ENCODE assay signal across 10 mouse cellular contexts in the genomic region with DNA sequence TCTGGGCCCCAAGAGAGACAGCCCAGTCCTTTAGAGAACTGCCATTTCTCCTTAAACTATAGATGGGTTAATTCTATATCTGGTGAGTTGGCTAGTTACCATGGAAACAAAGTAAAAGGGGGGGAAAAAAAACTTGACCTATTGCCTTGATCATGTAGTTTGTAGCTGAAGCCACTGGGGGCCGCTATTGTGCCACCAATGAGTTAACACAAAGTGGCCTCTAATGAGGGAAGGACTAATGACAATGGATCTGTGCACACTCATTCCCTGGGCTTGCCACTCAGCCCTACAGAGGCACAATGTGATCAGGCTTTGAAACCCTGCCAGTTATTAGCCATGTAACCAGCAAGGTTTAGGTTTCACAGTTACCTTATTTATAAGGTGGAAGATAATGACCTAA. TPM values are rescaled to one million over a fixed set of nuclear protein-coding genes. Genes with fewer than 3 reads are reported as not detected.
DNase-seq lines count a peak whose midpoint lies in the region; ATAC-seq and TF ChIP-seq lines count a peak whose summit lies in the region.
"Had no signal": no experiment of that assay in that cellular context is flagged by ENCODE, and none has a peak within 500 bp of the region (broad histone marks: within the 10 kb centered on the region; RNA-seq: fewer than 3 reads in every experiment).

No protein-coding gene starts in this region.

- peak; percentile 64 for DNase-seq in kidney, adult 2 months
- DNase-seq in ES-CJ7 (ENCODE audit: low read depth, low spot score): peak; percentile 81
- DNase-seq in cerebellum, adult 2 months: peak; percentile 76 to 81
- DNase-seq in layer of hippocampus, postnatal 10 days (ENCODE audit: low spot score in 2 of 2): peak; percentile 83 to 84
- peak; percentile 55 for DNase-seq in thymus, postnatal 0 days (ENCODE audit: low spot score)

- H3K27ac ChIP-seq in kidney, adult 2 months (ENCODE audit: insufficient read depth, low read depth, low read length): no peak overlapping the region
- H3K27ac ChIP-seq in kidney, embryonic 16.5 days (ENCODE audit: low read length): no peak overlapping the region
- H3K27ac ChIP-seq in cerebellum, adult 2 months (ENCODE audit: insufficient read depth, low read length): no peak overlapping the region
- peak overlapping the region; percentile 68 for H3K27ac ChIP-seq in midbrain, embryonic 15.5 days
- H3K27ac ChIP-seq: embryonic facial prominence, embryonic 13.5 days; lung, embryonic 15.5 days had no signal

- H3K9me3 ChIP-seq in kidney, embryonic 16.5 days (ENCODE audit: low read length): no peaks in the 10 kb centered on the region
- H3K9me3 ChIP-seq in midbrain, embryonic 15.5 days: no peaks in the 10 kb centered on the region
- H3K9me3 ChIP-seq: embryonic facial prominence, embryonic 13.5 days; lung, embryonic 15.5 days had no signal

- no peak overlapping the region for H3K4me3 ChIP-seq in kidney, adult 2 months (ENCODE audit: insufficient read depth, low read depth, low read length)
- no peak overlapping the region for H3K4me3 ChIP-seq in kidney, embryonic 16.5 days (ENCODE audit: low read length)
- H3K4me3 ChIP-seq in cerebellum, adult 2 months (replicated peaks; ENCODE audit: insufficient read depth, low read depth, low read length): no peak overlapping the region
- no peak overlapping the region for H3K4me3 ChIP-seq in midbrain, embryonic 15.5 days
- H3K4me3 ChIP-seq: embryonic facial prominence, embryonic 13.5 days; lung, embryonic 15.5 days had no signal

- no peak overlapping the region for H3K9ac ChIP-seq in kidney, embryonic 16.5 days (replicated peaks; ENCODE audit: low read length)
- H3K9ac ChIP-seq in midbrain, embryonic 15.5 days: peak overlapping the region; percentile 41
- H3K9ac ChIP-seq: embryonic facial prominence, embryonic 13.5 days; lung, embryonic 15.5 days had no signal

- TF ChIP-seq POLR2A in kidney, adult 2 months (IDR thresholded peaks at IDR 0.05; ENCODE audit: low read depth, low read length): no peak
- TF ChIP-seq POLR2A in cerebellum, adult 2 months (IDR thresholded peaks at IDR 0.05; ENCODE audit: borderline replicate concordance, insufficient read depth, low read length): no peak

- peak; percentile 73 for TF ChIP-seq CTCF in kidney, adult 2 months (conservative IDR thresholded peaks at IDR 0.05; ENCODE audit: insufficient read depth, insufficient read length, low read depth, low read length)
- TF ChIP-seq CTCF in cerebellum, adult 2 months (IDR thresholded peaks at IDR 0.05; ENCODE audit: borderline replicate concordance, insufficient read depth, low read depth, low read length): peak; percentile 82

- WGBS in kidney, adult 2 months: 0% methylated on average over 1 of the region's 1 CpGs
- 0% methylated on average over 1 of the region's 1 CpGs for WGBS in kidney, embryonic 16.5 days
- 0% methylated on average over 1 of the region's 1 CpGs for WGBS in cerebellum, adult 2 months
- WGBS in midbrain, embryonic 15.5 days: 0% methylated on average over 1 of the region's 1 CpGs

- peaks cover 13% of the 10 kb centered on the region; the same call in 1 of the 2 replicates for H3K4me1 ChIP-seq in kidney, adult 2 months (ENCODE audit: control insufficient read depth, insufficient read depth, low read length)
- peaks cover 23% of the 10 kb centered on the region; the same call in 1 of the 2 replicates for H3K4me1 ChIP-seq in kidney, embryonic 16.5 days (ENCODE audit: insufficient read depth, low read length)
- H3K4me1 ChIP-seq in cerebellum, adult 2 months (ENCODE audit: control insufficient read depth, insufficient read depth, low read length): no peaks in the 10 kb centered on the region; the same call in 1 of the 2 replicates
- peaks cover 43% of the 10 kb centered on the region for H3K4me1 ChIP-seq in midbrain, embryonic 15.5 days

- H3K27me3 ChIP-seq in kidney, adult 2 months (replicated peaks; ENCODE audit: control insufficient read depth, insufficient read depth, low read length): no peaks in the 10 kb centered on the region
- no peaks in the 10 kb centered on the region for H3K27me3 ChIP-seq in kidney, embryonic 16.5 days (ENCODE audit: insufficient read depth, low read length)
- H3K27me3 ChIP-seq in cerebellum, adult 2 months (ENCODE audit: control insufficient read depth, insufficient read depth, low read length): no peaks in the 10 kb centered on the region
- no peaks in the 10 kb centered on the region for H3K27me3 ChIP-seq in midbrain, embryonic 15.5 days (replicated peaks)
- H3K27me3 ChIP-seq: embryonic facial prominence, embryonic 13.5 days; lung, embryonic 15.5 days had no signal

- H3K36me3 ChIP-seq in kidney, adult 2 months (ENCODE audit: control insufficient read depth, insufficient read depth, low read length): no peaks in the 10 kb centered on the region
- peaks cover 2% of the 10 kb centered on the region; the same call in 1 of the 2 replicates for H3K36me3 ChIP-seq in kidney, embryonic 16.5 days (ENCODE audit: insufficient read depth, low read length)
- 0 out of 2 replicates have a peak, but pooled peaks cover 3% of the 10 kb centered on the region for H3K36me3 ChIP-seq in midbrain, embryonic 15.5 days (replicated peaks)

- no peak overlapping the region for H3K4me2 ChIP-seq in kidney, embryonic 16.5 days (replicated peaks; ENCODE audit: low read depth, low read length)
- no peak overlapping the region for H3K4me2 ChIP-seq in midbrain, embryonic 15.5 days
- H3K4me2 ChIP-seq: embryonic facial prominence, embryonic 13.5 days; lung, embryonic 15.5 days had no signal

- ATAC-seq in kidney, embryonic 16.5 days (ENCODE audit: low FRiP score, low TSS enrichment): no peak
- peak; percentile 52 for ATAC-seq in granulocyte monocyte progenitor cell, adult 5-6 weeks (replicated peaks; ENCODE audit: poor library complexity, severe bottlenecking)
- no peak for ATAC-seq in midbrain, embryonic 15.5 days (replicated peaks)

RNA-seq across cellular contexts. Expression of a gene that starts 3.4 kb away (rescaled TPM):
- 82.2 and 92.8 TPM in 2 replicates for polyA plus RNA-seq in kidney, adult 2 months (2012; rRNA removed)
- 92.4 and 96.0 TPM in 2 replicates for polyA plus RNA-seq in kidney, embryonic 16.5 days (2015; fragmentation: Nextera tagmentation; extraction: Ambion mirVana)
- 58.7 and 60.9 TPM in 2 replicates for polyA plus RNA-seq in cerebellum, adult 2 months (2012; rRNA removed)
- 30.4 and 40.9 TPM in 2 replicates for total RNA-seq in granulocyte monocyte progenitor cell, adult 5-6 weeks (2014; fragmentation: Nextera tagmentation)
- total RNA-seq in granulocyte monocyte progenitor cell, adult 5-6 weeks (2017): 19.6 and 28.2 TPM in 2 replicates
- total RNA-seq in layer of hippocampus, postnatal 10 days (2021): 10 to 100 TPM; 19.8 to 20.9 TPM
- 53.7 and 54.1 TPM in 2 replicates for polyA plus RNA-seq in midbrain, embryonic 15.5 days (2015; fragmentation: Nextera tagmentation; extraction: Ambion mirVana)
- 51.0 and 51.9 TPM in 2 replicates for polyA plus RNA-seq in thymus, postnatal 0 days (2015; fragmentation: Nextera tagmentation; extraction: Ambion mirVana)

RNA-seq across cellular contexts. Expression of a gene that starts 13.4 kb away (rescaled TPM):
- polyA plus RNA-seq in kidney, adult 2 months (2012; rRNA removed): 6.1 and 8.7 TPM in 2 replicates
- polyA plus RNA-seq in kidney, embryonic 16.5 days (2015; fragmentation: Nextera tagmentation; extraction: Ambion mirVana): 4.5 and 6.0 TPM in 2 replicates
- polyA plus RNA-seq in cerebellum, adult 2 months (2012; rRNA removed): 25.7 and 29.5 TPM in 2 replicates
- total RNA-seq in granulocyte monocyte progenitor cell, adult 5-6 weeks (2014; fragmentation: Nextera tagmentation): 2.6 and 3.5 TPM in 2 replicates
- 1.8 and 3.7 TPM in 2 replicates for total RNA-seq in granulocyte monocyte progenitor cell, adult 5-6 weeks (2017)
- total RNA-seq in layer of hippocampus, postnatal 10 days (2021): 10 to 100 TPM; 67.0 to 67.3 TPM
- 12.7 and 13.9 TPM in 2 replicates for polyA plus RNA-seq in midbrain, embryonic 15.5 days (2015; fragmentation: Nextera tagmentation; extraction: Ambion mirVana)
- 1.4 and 1.8 TPM in 2 replicates for polyA plus RNA-seq in thymus, postnatal 0 days (2015; fragmentation: Nextera tagmentation; extraction: Ambion mirVana)
